Mouse (Mus musculus) ovary, postnatal 10 days (tissue): ENCODE measurements around the gene 1700015G11Rik.

Source experiments
- DNase-seq: peaks from one replicate; pipeline ENCODE4 v3.0.0; 2022; ENCODE audit warnings: low spot score

1700015G11Rik gene

GRCm38 (mm10) chr7:51967581-51967980 lies 47.9 kb downstream of the 1700015G11Rik start:
- no peak for DNase-seq

GRCm38 (mm10) chr7:51964681-51965080 lies 50.8 kb downstream of the 1700015G11Rik start:
- no peak for DNase-seq

- DNase-seq, result no peak
Observed at GRCm38 (mm10) chr7:51962219-51962952, 53.1 kb downstream of the 1700015G11Rik start.
